Mouse (Mus musculus): ENCODE measurements around the gene Slamf8. TPM values are rescaled to one million over a fixed set of nuclear protein-coding genes. Genes with fewer than 3 reads are reported as not detected.

The Slamf8 gene
- polyA plus RNA-seq, 1 experiment from 2014 or later: not detected

DNA sequence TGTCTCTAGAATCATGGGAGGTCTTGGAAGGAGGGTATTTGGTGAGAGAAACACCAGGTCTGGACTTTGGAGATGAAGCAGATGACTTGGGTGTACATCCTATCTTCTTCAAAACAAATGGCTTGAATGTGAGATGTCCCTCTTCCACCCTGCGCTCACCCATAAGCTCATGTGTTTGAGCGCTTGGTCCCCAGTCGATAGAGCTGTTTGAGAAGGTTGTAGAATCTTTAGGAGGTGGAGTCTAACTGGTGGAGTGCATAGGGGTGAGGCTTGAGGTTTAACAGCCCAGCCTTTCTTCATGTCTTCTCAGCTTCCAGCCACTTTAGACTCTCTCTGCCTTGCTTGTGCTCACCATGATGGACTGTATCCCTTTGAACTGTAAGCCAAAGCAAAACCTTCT, 35.9 kb upstream of the Slamf8 start:
- 93% methylated on average over 3 of the region's 3 CpGs for WGBS
- no peak for ATAC-seq
- Histone ChIP-seq H3K9me3 (replicated peaks; ENCODE audit: control insufficient read depth, low read length, poor library complexity, severe bottlenecking) (no peaks in the 10 kb centered on the region), H3K36me3 (ENCODE audit: control insufficient read depth, insufficient read depth, low read length) (no peaks in the 10 kb centered on the region), H3K4me2 (ENCODE audit: low read length) (no peak overlapping the region), H3K27me3 (ENCODE audit: control insufficient read depth, insufficient read depth, low read depth, low read length) (no peaks in the 10 kb centered on the region), H3K27ac (ENCODE audit: low read length) (no peak overlapping the region), H3K4me1 (ENCODE audit: control insufficient read depth, insufficient read depth, low read length) (no peaks in the 10 kb centered on the region), H3K4me3 (ENCODE audit: low read depth, low read length) (no peak overlapping the region), H3K9ac (ENCODE audit: low read depth, low read length) (no peak overlapping the region)

- Histone ChIP-seq H3K36me3 (ENCODE audit: control insufficient read depth, insufficient read depth, low read length) (no peaks in the 10 kb centered on the region), H3K27ac (ENCODE audit: low read length) (no peak overlapping the region), H3K4me3 (ENCODE audit: low read depth, low read length) (no peak overlapping the region), H3K9me3 (replicated peaks; ENCODE audit: control insufficient read depth, low read length, poor library complexity, severe bottlenecking) (no peaks in the 10 kb centered on the region), H3K4me1 (ENCODE audit: control insufficient read depth, insufficient read depth, low read length) (no peaks in the 10 kb centered on the region), H3K9ac (ENCODE audit: low read depth, low read length) (no peak overlapping the region), H3K27me3 (ENCODE audit: control insufficient read depth, insufficient read depth, low read depth, low read length) (no peaks in the 10 kb centered on the region), H3K4me2 (ENCODE audit: low read length) (no peak overlapping the region)
- 82% methylated on average over 3 of the region's 3 CpGs for WGBS
- no peak for ATAC-seq
These were observed 33.7 kb upstream of the Slamf8 start for GRCm38 (mm10) chr1:172624081-172624480.

- no peaks in the 10 kb centered on the region for H3K4me1 ChIP-seq (ENCODE audit: control insufficient read depth, insufficient read depth, low read length)
- no peak overlapping the region for H3K27ac ChIP-seq (ENCODE audit: low read length)
- H3K4me2 ChIP-seq (ENCODE audit: low read length): no peak overlapping the region
- H3K4me3 ChIP-seq (ENCODE audit: low read depth, low read length): no peak overlapping the region
- H3K9ac ChIP-seq (ENCODE audit: low read depth, low read length): no peak overlapping the region
- WGBS: 79% methylated on average over 5 of the region's 5 CpGs
- no peaks in the 10 kb centered on the region for H3K9me3 ChIP-seq (replicated peaks; ENCODE audit: control insufficient read depth, low read length, poor library complexity, severe bottlenecking)
- no peaks in the 10 kb centered on the region for H3K36me3 ChIP-seq (ENCODE audit: control insufficient read depth, insufficient read depth, low read length)
- H3K27me3 ChIP-seq (ENCODE audit: control insufficient read depth, insufficient read depth, low read depth, low read length): no peaks in the 10 kb centered on the region
- ATAC-seq: no peak
These were observed 33.2 kb upstream of the Slamf8 start for GRCm38 (mm10) chr1:172623599-172623998.

DNA sequence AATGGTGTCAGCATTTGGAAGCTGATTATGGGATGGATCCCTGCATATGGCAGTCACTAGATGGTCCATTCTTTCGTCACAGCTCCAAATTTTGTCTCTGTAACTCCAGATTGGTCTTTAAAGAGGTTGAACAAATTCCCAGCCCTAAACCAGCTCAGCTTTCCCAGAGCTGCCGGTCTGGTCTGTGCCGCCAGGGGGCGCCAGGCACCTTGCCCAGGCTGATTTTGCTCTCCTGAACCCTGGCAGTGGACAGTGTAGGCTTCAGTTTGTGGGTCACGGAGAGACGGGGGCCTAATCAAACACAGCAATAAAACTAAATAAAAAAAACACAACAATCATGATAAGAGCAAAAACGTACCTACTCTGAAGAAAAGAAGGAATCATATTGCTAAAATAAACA, 28.9 kb upstream of the Slamf8 start:
- H3K4me3 ChIP-seq (ENCODE audit: low read depth, low read length): no peak overlapping the region
- no peaks in the 10 kb centered on the region for H3K9me3 ChIP-seq (replicated peaks; ENCODE audit: control insufficient read depth, low read length, poor library complexity, severe bottlenecking)
- WGBS: 19% methylated on average over 7 of the region's 7 CpGs
- H3K4me1 ChIP-seq (ENCODE audit: control insufficient read depth, insufficient read depth, low read length): peaks cover 13% of the 10 kb centered on the region
- H3K27me3 ChIP-seq (ENCODE audit: control insufficient read depth, insufficient read depth, low read depth, low read length): no peaks in the 10 kb centered on the region
- no peak overlapping the region for H3K9ac ChIP-seq (ENCODE audit: low read depth, low read length)
- no peaks in the 10 kb centered on the region for H3K36me3 ChIP-seq (ENCODE audit: control insufficient read depth, insufficient read depth, low read length)
- H3K27ac ChIP-seq (ENCODE audit: low read length): no peak overlapping the region
- ATAC-seq: no peak
- no peak overlapping the region for H3K4me2 ChIP-seq (ENCODE audit: low read length)

DNA sequence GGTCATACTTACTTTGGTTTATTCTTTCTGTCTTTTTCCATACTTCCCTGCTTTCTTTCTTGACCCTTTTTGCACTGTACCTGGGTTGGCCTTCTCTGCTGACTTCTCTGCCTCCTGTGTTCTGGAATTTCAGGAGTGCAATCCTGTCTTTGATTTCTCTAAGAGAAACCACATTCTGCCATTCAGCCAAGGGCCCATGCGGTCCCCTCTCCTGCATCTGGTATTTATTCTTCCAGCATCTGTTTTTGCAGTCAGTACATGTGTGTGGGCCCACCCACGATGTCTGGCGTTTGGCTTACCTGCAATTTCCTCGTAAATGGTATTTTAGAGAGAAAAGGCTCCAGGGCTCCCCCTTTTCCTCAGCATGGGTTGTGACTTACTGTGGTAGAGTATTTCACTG, 27.8 kb upstream of the Slamf8 start:
- H3K9ac ChIP-seq (ENCODE audit: low read depth, low read length): no peak overlapping the region
- ATAC-seq: no peak
- no peak overlapping the region for H3K4me2 ChIP-seq (ENCODE audit: low read length)

DNA sequence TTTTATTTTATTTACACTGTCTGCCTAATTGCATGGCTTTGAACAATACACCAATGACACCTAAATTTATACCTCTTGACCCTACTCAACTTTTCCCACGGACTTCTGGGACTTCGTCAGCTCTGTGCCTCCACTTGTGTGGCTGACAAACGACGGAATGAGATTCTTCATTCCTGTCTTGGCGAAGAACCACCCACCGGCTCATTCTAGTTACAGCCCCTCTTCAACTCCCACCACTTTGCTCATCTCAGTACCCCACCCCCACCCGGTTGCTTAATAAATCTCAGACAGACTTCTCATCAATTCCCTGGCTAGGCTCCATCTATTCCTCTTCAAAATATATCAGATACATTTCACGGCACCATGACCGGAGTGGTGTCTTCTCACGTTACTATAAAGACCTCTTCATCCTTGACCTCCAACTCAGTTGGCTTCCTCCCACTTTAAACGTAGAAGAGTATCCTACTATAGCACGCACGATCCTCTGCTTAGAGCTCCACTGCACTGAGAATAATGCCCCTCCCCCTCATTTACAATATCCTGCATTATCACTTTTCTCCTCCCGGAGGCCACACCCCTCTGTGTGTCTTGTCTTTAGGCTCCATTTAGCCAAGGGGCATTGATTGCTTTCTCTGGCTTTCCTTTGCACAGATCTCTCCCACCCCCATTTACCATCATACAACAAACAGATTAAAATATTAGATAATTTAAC, 27.2 kb upstream of the Slamf8 start:
- Histone ChIP-seq H3K9ac (ENCODE audit: low read depth, low read length) (peak overlapping the region; percentile 56), H3K9me3 (replicated peaks; ENCODE audit: control insufficient read depth, low read length, poor library complexity, severe bottlenecking) (no peaks in the 10 kb centered on the region), H3K27ac (ENCODE audit: low read length) (no peak overlapping the region), H3K36me3 (ENCODE audit: control insufficient read depth, insufficient read depth, low read length) (no peaks in the 10 kb centered on the region), H3K4me2 (ENCODE audit: low read length) (peak overlapping the region; percentile 88), H3K4me3 (ENCODE audit: low read depth, low read length) (peak overlapping the region; percentile 35), H3K4me1 (ENCODE audit: control insufficient read depth, insufficient read depth, low read length) (peaks cover 13% of the 10 kb centered on the region), H3K27me3 (ENCODE audit: control insufficient read depth, insufficient read depth, low read depth, low read length) (no peaks in the 10 kb centered on the region)
- peak; percentile 47 for ATAC-seq
- 32% methylated on average over 14 of the region's 14 CpGs for WGBS

More for the DNA sequence above, 27.8 kb upstream of the Slamf8 start:
- 76% methylated on average over 4 of the region's 4 CpGs for WGBS
- Histone ChIP-seq H3K4me3 (ENCODE audit: low read depth, low read length) (no peak overlapping the region), H3K27me3 (ENCODE audit: control insufficient read depth, insufficient read depth, low read depth, low read length) (no peaks in the 10 kb centered on the region), H3K36me3 (ENCODE audit: control insufficient read depth, insufficient read depth, low read length) (no peaks in the 10 kb centered on the region), H3K9me3 (replicated peaks; ENCODE audit: control insufficient read depth, low read length, poor library complexity, severe bottlenecking) (no peaks in the 10 kb centered on the region), H3K4me1 (ENCODE audit: control insufficient read depth, insufficient read depth, low read length) (peaks cover 13% of the 10 kb centered on the region), H3K27ac (ENCODE audit: low read length) (no peak overlapping the region)

DNA sequence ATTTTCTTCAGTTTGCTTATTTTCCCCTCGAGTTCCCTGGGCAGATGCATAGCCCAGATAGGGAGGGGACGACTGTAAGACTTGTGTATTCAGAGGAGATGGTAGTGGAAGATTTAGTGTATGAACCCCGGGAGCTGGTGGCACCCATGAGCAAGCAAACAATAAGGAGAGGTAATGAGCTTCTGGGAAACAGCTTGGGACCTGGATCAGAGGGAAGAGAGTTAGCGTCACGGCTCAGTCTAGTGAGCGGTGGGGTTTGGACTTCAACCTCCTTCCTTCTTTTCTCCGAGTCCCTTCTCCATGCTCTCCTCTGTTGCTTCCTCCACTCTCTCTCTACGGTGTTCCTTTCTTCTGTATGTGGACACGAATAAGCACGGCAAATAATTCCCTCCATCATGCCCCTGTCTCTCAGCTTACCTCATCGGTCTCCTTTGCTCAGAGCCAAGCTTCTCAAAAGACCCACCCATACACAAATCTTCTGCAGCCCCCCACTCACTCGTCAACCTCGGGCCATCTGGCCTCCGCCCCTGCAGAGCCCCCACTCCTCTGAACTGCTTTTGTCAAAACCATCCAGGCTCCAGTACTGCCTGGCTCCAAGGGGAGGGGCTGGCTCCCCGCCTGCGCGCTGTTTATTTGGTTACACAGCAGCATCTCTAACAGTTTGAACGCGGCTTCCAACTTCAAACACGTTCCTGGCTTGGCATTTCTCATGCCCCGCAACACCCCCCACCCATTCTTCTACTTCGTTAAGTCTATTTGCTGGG, 26.4 kb upstream of the Slamf8 start:
- peak overlapping the region; percentile 88 for H3K4me2 ChIP-seq (ENCODE audit: low read length)
- peak overlapping the region; percentile 56 for H3K9ac ChIP-seq (ENCODE audit: low read depth, low read length)
- no peaks in the 10 kb centered on the region for H3K9me3 ChIP-seq (replicated peaks; ENCODE audit: control insufficient read depth, low read length, poor library complexity, severe bottlenecking)
- peak overlapping the region; percentile 42; the same call in 1 of the 2 replicates for H3K27ac ChIP-seq (ENCODE audit: low read length)
- ATAC-seq: peak; percentile 81
- WGBS: 13% methylated on average over 22 of the region's 22 CpGs
- H3K4me3 ChIP-seq (ENCODE audit: low read depth, low read length): peak overlapping the region; percentile 35
- H3K4me1 ChIP-seq (ENCODE audit: control insufficient read depth, insufficient read depth, low read length): peaks cover 13% of the 10 kb centered on the region
- no peaks in the 10 kb centered on the region for H3K27me3 ChIP-seq (ENCODE audit: control insufficient read depth, insufficient read depth, low read depth, low read length)
- no peaks in the 10 kb centered on the region for H3K36me3 ChIP-seq (ENCODE audit: control insufficient read depth, insufficient read depth, low read length)

DNA sequence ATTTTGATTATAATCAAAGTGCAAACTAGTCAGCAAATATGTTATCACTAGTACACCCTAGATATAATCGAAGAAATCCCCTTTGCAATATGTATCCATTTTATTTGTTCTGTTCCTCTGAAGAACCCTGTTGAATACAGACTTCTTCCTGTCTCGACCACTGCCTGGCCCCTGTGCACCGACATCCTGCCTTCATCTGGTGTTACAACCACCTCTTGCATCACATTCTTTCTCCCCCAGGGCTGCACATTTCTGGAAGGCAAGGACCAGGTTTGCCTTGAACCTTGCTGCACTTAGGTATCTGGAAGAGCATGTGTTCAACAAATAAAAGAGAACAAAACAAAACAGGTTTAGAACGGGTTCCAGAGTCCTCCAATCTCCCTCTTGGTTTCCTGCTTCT, 25.0 kb upstream of the Slamf8 start:
- H3K9ac ChIP-seq (ENCODE audit: low read depth, low read length): no peak overlapping the region
- no peak overlapping the region for H3K27ac ChIP-seq (ENCODE audit: low read length)
- H3K4me2 ChIP-seq (ENCODE audit: low read length): no peak overlapping the region
- H3K4me3 ChIP-seq (ENCODE audit: low read depth, low read length): no peak overlapping the region
- WGBS: 87% methylated on average over 4 of the region's 4 CpGs
- no peaks in the 10 kb centered on the region for H3K36me3 ChIP-seq (ENCODE audit: control insufficient read depth, insufficient read depth, low read length)
- no peak for ATAC-seq
- no peaks in the 10 kb centered on the region for H3K27me3 ChIP-seq (ENCODE audit: control insufficient read depth, insufficient read depth, low read depth, low read length)
- H3K4me1 ChIP-seq (ENCODE audit: control insufficient read depth, insufficient read depth, low read length): peaks cover 13% of the 10 kb centered on the region
- no peaks in the 10 kb centered on the region for H3K9me3 ChIP-seq (replicated peaks; ENCODE audit: control insufficient read depth, low read length, poor library complexity, severe bottlenecking)

DNA sequence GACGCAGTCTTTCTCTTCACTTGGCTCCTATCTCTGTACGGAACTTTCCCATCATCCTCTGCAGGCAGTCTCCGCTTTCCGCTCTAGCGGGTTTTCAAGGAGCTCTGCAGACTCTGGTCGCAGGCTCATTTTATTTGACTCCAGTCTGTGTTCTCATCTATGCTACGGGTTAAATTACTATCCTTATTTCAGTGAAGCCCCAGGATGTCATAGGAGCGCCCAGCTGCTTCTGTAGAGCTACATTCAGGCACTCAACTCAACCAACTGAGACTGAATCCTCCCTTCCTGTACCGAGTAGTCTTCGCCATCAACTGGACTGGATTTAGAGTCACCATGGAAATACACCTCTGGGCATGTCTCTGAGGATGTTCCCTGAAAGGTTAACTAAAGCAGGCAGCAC, 24.3 kb upstream of the Slamf8 start:
- H3K27me3 ChIP-seq (ENCODE audit: control insufficient read depth, insufficient read depth, low read depth, low read length): no peaks in the 10 kb centered on the region
- H3K9me3 ChIP-seq (replicated peaks; ENCODE audit: control insufficient read depth, low read length, poor library complexity, severe bottlenecking): no peaks in the 10 kb centered on the region
- WGBS: 81% methylated on average over 10 of the region's 10 CpGs
- H3K4me2 ChIP-seq (ENCODE audit: low read length): no peak overlapping the region
- H3K36me3 ChIP-seq (ENCODE audit: control insufficient read depth, insufficient read depth, low read length): no peaks in the 10 kb centered on the region
- no peak overlapping the region for H3K27ac ChIP-seq (ENCODE audit: low read length)
- no peak overlapping the region for H3K4me3 ChIP-seq (ENCODE audit: low read depth, low read length)
- no peak for ATAC-seq
- no peak overlapping the region for H3K9ac ChIP-seq (ENCODE audit: low read depth, low read length)
- H3K4me1 ChIP-seq (ENCODE audit: control insufficient read depth, insufficient read depth, low read length): peaks cover 13% of the 10 kb centered on the region
